Mouse (Mus musculus): ENCODE data around the gene Pde4b. TPM values are rescaled to one million over a fixed set of nuclear protein-coding genes. Genes with fewer than 3 reads are reported as not detected.
A peak's percentile ranks its signal among the peaks of the same experiment; 100 is the strongest.

The Pde4b gene
- polyA plus RNA-seq, 1 experiment from 2014 or later = 44.5 TPM

- Histone ChIP-seq H3K4me3 (ENCODE audit: low read depth, low read length) (no peak overlapping the region), H3K4me1 (ENCODE audit: insufficient read depth, low read depth, low read length) (peaks cover 10% of the 10 kb centered on the region), H3K9ac (replicated peaks; ENCODE audit: low read depth) (no peak overlapping the region), H3K36me3 (ENCODE audit: insufficient read depth, low read length) (no peaks in the 10 kb centered on the region), H3K4me2 (replicated peaks; ENCODE audit: low read depth, low read length) (peak overlapping the region; percentile 56), H3K9me3 (ENCODE audit: low read length) (no peaks in the 10 kb centered on the region), H3K27me3 (replicated peaks; ENCODE audit: insufficient read depth, low read length) (no peaks in the 10 kb centered on the region), H3K27ac (ENCODE audit: low read length) (peak overlapping the region; percentile 11; the same call in 1 of the 2 replicates)
- no peak for TF ChIP-seq CTCF (IDR thresholded peaks at IDR 0.05)
- TF ChIP-seq EP300 (IDR thresholded peaks at IDR 0.05) = no peak
- peak; percentile 9; the same call in 1 of the 2 replicates for ATAC-seq
- DNase-seq (ENCODE audit: low spot score) = peak; percentile 61
- WGBS = 2% methylated on average over 4 of the region's 4 CpGs
Observed at GRCm38 (mm10) chr4:102568591-102568990, 481.2 kb downstream of the Pde4b start.

- 7% methylated on average over 8 of the region's 8 CpGs for WGBS
- H3K4me2 ChIP-seq (replicated peaks; ENCODE audit: low read depth, low read length) = peak overlapping the region; percentile 56
- no peaks in the 10 kb centered on the region for H3K36me3 ChIP-seq (ENCODE audit: insufficient read depth, low read length)
- H3K4me3 ChIP-seq (ENCODE audit: low read depth, low read length) = no peak overlapping the region
- H3K4me1 ChIP-seq (ENCODE audit: insufficient read depth, low read depth, low read length) = peaks cover 13% of the 10 kb centered on the region
- H3K27me3 ChIP-seq (replicated peaks; ENCODE audit: insufficient read depth, low read length) = no peaks in the 10 kb centered on the region
- no peak overlapping the region for H3K9ac ChIP-seq (replicated peaks; ENCODE audit: low read depth)
- H3K27ac ChIP-seq (ENCODE audit: low read length) = peak overlapping the region; percentile 11; the same call in 1 of the 2 replicates
- ATAC-seq (no peak), DNase-seq (ENCODE audit: low spot score) (peak; percentile 39)
- no peak for TF ChIP-seq CTCF (IDR thresholded peaks at IDR 0.05)
- no peak for TF ChIP-seq EP300 (IDR thresholded peaks at IDR 0.05)
- no peaks in the 10 kb centered on the region for H3K9me3 ChIP-seq (ENCODE audit: low read length)
Observed at GRCm38 (mm10) chr4:102569101-102569583, 481.8 kb downstream of the Pde4b start.

GRCm38 (mm10) chr4:102569950-102570765 is 482.8 kb downstream of the Pde4b start:
- H3K9ac ChIP-seq (replicated peaks; ENCODE audit: low read depth) = peak overlapping the region; percentile 66
- H3K36me3 ChIP-seq (ENCODE audit: insufficient read depth, low read length) = no peaks in the 10 kb centered on the region
- TF ChIP-seq EP300 (IDR thresholded peaks at IDR 0.05) (peak; percentile 92), CTCF (IDR thresholded peaks at IDR 0.05) (peak; percentile 28)
- H3K27ac ChIP-seq (ENCODE audit: low read length) = peak overlapping the region; percentile 80
- no peaks in the 10 kb centered on the region for H3K27me3 ChIP-seq (replicated peaks; ENCODE audit: insufficient read depth, low read length)
- H3K4me1 ChIP-seq (ENCODE audit: insufficient read depth, low read depth, low read length) = peaks cover 15% of the 10 kb centered on the region
- H3K4me3 ChIP-seq (ENCODE audit: low read depth, low read length) = peak overlapping the region; percentile 47
- ATAC-seq (peak; percentile 88), DNase-seq (ENCODE audit: low spot score) (peak; percentile 92)
- peak overlapping the region; percentile 56 for H3K4me2 ChIP-seq (replicated peaks; ENCODE audit: low read depth, low read length)
- H3K9me3 ChIP-seq (ENCODE audit: low read length) = no peaks in the 10 kb centered on the region
- WGBS = under 1% methylated on average over 20 of the region's 20 CpGs

- H3K9me3 ChIP-seq (ENCODE audit: low read length) = no peaks in the 10 kb centered on the region
- H3K9ac ChIP-seq (replicated peaks; ENCODE audit: low read depth) = peak overlapping the region; percentile 66
- peak overlapping the region; percentile 56 for H3K4me2 ChIP-seq (replicated peaks; ENCODE audit: low read depth, low read length)
- peak overlapping the region; percentile 80 for H3K27ac ChIP-seq (ENCODE audit: low read length)
- DNase-seq (ENCODE audit: low spot score) = peak; percentile 44
- no peaks in the 10 kb centered on the region for H3K27me3 ChIP-seq (replicated peaks; ENCODE audit: insufficient read depth, low read length)
- H3K36me3 ChIP-seq (ENCODE audit: insufficient read depth, low read length) = no peaks in the 10 kb centered on the region
- no peak; the same call in 1 of the 2 replicates for ATAC-seq
- H3K4me3 ChIP-seq (ENCODE audit: low read depth, low read length) = peak overlapping the region; percentile 47
- 2% methylated on average over 20 of the region's 20 CpGs for WGBS
- peaks cover 15% of the 10 kb centered on the region for H3K4me1 ChIP-seq (ENCODE audit: insufficient read depth, low read depth, low read length)
- TF ChIP-seq CTCF (IDR thresholded peaks at IDR 0.05) = no peak
- no peak for TF ChIP-seq EP300 (IDR thresholded peaks at IDR 0.05)
Observed at GRCm38 (mm10) chr4:102570766-102571411, 483.5 kb downstream of the Pde4b start.

- TF ChIP-seq EP300 (IDR thresholded peaks at IDR 0.05) (no peak; the same call in 1 of the 2 replicates), CTCF (IDR thresholded peaks at IDR 0.05) (no peak)
- peak overlapping the region; percentile 47 for H3K4me3 ChIP-seq (ENCODE audit: low read depth, low read length)
- peaks cover 15% of the 10 kb centered on the region for H3K4me1 ChIP-seq (ENCODE audit: insufficient read depth, low read depth, low read length)
- no peaks in the 10 kb centered on the region for H3K9me3 ChIP-seq (ENCODE audit: low read length)
- 42% methylated on average over 6 of the region's 6 CpGs for WGBS
- DNase-seq (ENCODE audit: low spot score) = no peak
- peak overlapping the region; percentile 70 for H3K27ac ChIP-seq (ENCODE audit: low read length)
- H3K9ac ChIP-seq (replicated peaks; ENCODE audit: low read depth) = peak overlapping the region; percentile 59; the same call in 1 of the 2 replicates
- peak overlapping the region; percentile 56 for H3K4me2 ChIP-seq (replicated peaks; ENCODE audit: low read depth, low read length)
- no peaks in the 10 kb centered on the region for H3K36me3 ChIP-seq (ENCODE audit: insufficient read depth, low read length)
- H3K27me3 ChIP-seq (replicated peaks; ENCODE audit: insufficient read depth, low read length) = no peaks in the 10 kb centered on the region
- ATAC-seq = no peak
Observed at GRCm38 (mm10) chr4:102572031-102572430, 484.7 kb downstream of the Pde4b start.

GRCm38 (mm10) chr4:102572591-102572990 is 485.2 kb downstream of the Pde4b start:
- WGBS = 59% methylated on average over 3 of the region's 3 CpGs
- Histone ChIP-seq H3K27ac (ENCODE audit: low read length) (peak overlapping the region; percentile 70; the same call in 1 of the 2 replicates), H3K27me3 (replicated peaks; ENCODE audit: insufficient read depth, low read length) (no peaks in the 10 kb centered on the region), H3K4me2 (replicated peaks; ENCODE audit: low read depth, low read length) (peak overlapping the region; percentile 56), H3K9me3 (ENCODE audit: low read length) (no peaks in the 10 kb centered on the region), H3K36me3 (ENCODE audit: insufficient read depth, low read length) (no peaks in the 10 kb centered on the region), H3K4me3 (ENCODE audit: low read depth, low read length) (peak overlapping the region; percentile 47), H3K4me1 (ENCODE audit: insufficient read depth, low read depth, low read length) (peaks cover 15% of the 10 kb centered on the region), H3K9ac (replicated peaks; ENCODE audit: low read depth) (peak overlapping the region; percentile 59)
- no peak for DNase-seq (ENCODE audit: low spot score)
- TF ChIP-seq CTCF (IDR thresholded peaks at IDR 0.05) = no peak
- no peak for TF ChIP-seq EP300 (IDR thresholded peaks at IDR 0.05)
- ATAC-seq = no peak

All from lung, postnatal 0 days (tissue).